Mouse (Mus musculus) heart, embryonic 14.5 days (tissue): ENCODE results near the gene Tmc1. TPM values are rescaled to one million over a fixed set of nuclear protein-coding genes. Genes with fewer than 3 reads are reported as not detected.

Source experiments
- ATAC-seq: fragments of 200-750 bp; cut with Nextera tagmentation; 2 replicates; pipeline ENCODE4 v1.8.0; 2017; ENCODE audit warnings: low read depth, moderate TSS enrichment; ENCODE audit not compliant: insufficient number of reproducible peaks, insufficient read depth, low FRiP score
- H3K27ac ChIP-seq, 2 experiments: fragments of 200-500 bp in 1 of 2; fragments of 300-500 bp in 1 of 2; sonication (generic) in 1 of 2; replicated peaks in 1 of 2; 2 replicates each; pipeline ENCODE4 v1.5.1; 2012 to 2014; ENCODE audit warnings: low read depth in 2 of 2, low read length in 2 of 2, control low read depth in 1 of 2, mild to moderate bottlenecking in 1 of 2, mixed read lengths in 1 of 2; ENCODE audit not compliant: control insufficient read depth in 1 of 2, insufficient read depth in 1 of 2
- H3K27me3 ChIP-seq: fragments of 300-500 bp; sonication (generic); 2 replicates; pipeline ENCODE4 v1.6.1; 2014; ENCODE audit warnings: mild to moderate bottlenecking, low read length, control low read depth; ENCODE audit not compliant: control insufficient read depth, insufficient read depth
- H3K36me3 ChIP-seq: fragments of 300-500 bp; sonication (generic); 2 replicates; pipeline ENCODE4 v1.6.1; 2014; ENCODE audit warnings: mild to moderate bottlenecking, control low read depth, low read length, mixed read lengths; ENCODE audit not compliant: control insufficient read depth, insufficient read depth
- H3K4me1 ChIP-seq, 2 experiments: fragments of 200-500 bp in 1 of 2; fragments of 300-500 bp in 1 of 2; sonication (generic) in 1 of 2; 2 replicates each; pipeline ENCODE4 v1.6.1; 2012 to 2014; ENCODE audit warnings: low read length in 2 of 2, control low read depth in 1 of 2, mixed read lengths in 1 of 2; ENCODE audit not compliant: control insufficient read depth in 2 of 2, insufficient read depth in 2 of 2
- H3K4me2 ChIP-seq: fragments of 300-500 bp; sonication (generic); 2 replicates; pipeline ENCODE4 v1.6.1; 2014; ENCODE audit warnings: mild to moderate bottlenecking, low read length
- H3K4me3 ChIP-seq, 2 experiments: fragments of 200-500 bp in 1 of 2; fragments of 300-500 bp in 1 of 2; sonication (generic) in 1 of 2; 2 replicates each; pipeline ENCODE4 v1.5.1; 2012 to 2014; ENCODE audit warnings: low read length in 2 of 2, mild to moderate bottlenecking in 2 of 2, control low read depth in 1 of 2, low read depth in 1 of 2, moderate library complexity in 1 of 2; ENCODE audit not compliant: control insufficient read depth in 1 of 2, insufficient read depth in 1 of 2
- H3K9ac ChIP-seq: fragments of 300-500 bp; sonication (generic); 2 replicates; pipeline ENCODE4 v1.6.1; 2014; ENCODE audit warnings: mild to moderate bottlenecking, low read length
- H3K9me3 ChIP-seq: fragments of 300-500 bp; sonication (generic); 2 replicates; pipeline ENCODE4 v1.6.1; 2016; ENCODE audit warnings: low read length, control low read depth; ENCODE audit not compliant: control insufficient read depth
- WGBS: fragments of 180-500 bp; shearing (Covaris S2); extraction: QIAGEN DNeasy Blood & Tissue Kit; methylation state at CpG from one replicate; pipeline ENCODE4 v1.1.7; 2014; 5-methylcytosine and 5-hydroxymethylcytosine counted together
- polyA plus RNA-seq: library from polyadenylated mRNA; unstranded; fragments of >200 nt; fragmentation: Nextera tagmentation; extraction: Ambion mirVana; gene quantifications from 2 replicates; pipeline ENCODE4 v1.2.1, GENCODE M21; 2014

Gene Tmc1
- polyA plus RNA-seq, 1 experiment from 2014 or later, result not detected

GRCm38 (mm10) chr19:20923336-20924211 is 30.4 kb downstream of the Tmc1 start:
- Histone ChIP-seq H3K4me3 (no peak overlapping the region), H3K36me3 (no peaks in the 10 kb centered on the region), H3K4me1 (peaks cover 2 to 10% of the 10 kb centered on the region in 2 experiments; a peak in 3 of 4 replicates), H3K9ac (no peak overlapping the region; the same call in 1 of the 2 replicates), H3K27me3 (no peaks in the 10 kb centered on the region), H3K27ac (no peak overlapping the region; a peak in 1 of 4 replicates), H3K9me3 (no peaks in the 10 kb centered on the region), H3K4me2 (peak overlapping the region; percentile 39)
- ATAC-seq, result no peak
- WGBS, result 13% methylated on average over 10 of the region's 10 CpGs

- no peaks in the 10 kb centered on the region for H3K27me3 ChIP-seq
- WGBS, result 81% methylated on average over 4 of the region's 4 CpGs
- no peak overlapping the region for H3K27ac ChIP-seq
- H3K9ac ChIP-seq, result no peak overlapping the region
- H3K4me3 ChIP-seq, result no peak overlapping the region
- no peaks in the 10 kb centered on the region for H3K36me3 ChIP-seq
- no peak overlapping the region for H3K4me2 ChIP-seq
- H3K4me1 ChIP-seq, result no peaks in the 10 kb centered on the region
- H3K9me3 ChIP-seq, result no peaks in the 10 kb centered on the region
- ATAC-seq, result no peak
These were observed 35.8 kb downstream of the Tmc1 start for GRCm38 (mm10) chr19:20918241-20918640.

GRCm38 (mm10) chr19:20915151-20915550 is 38.9 kb downstream of the Tmc1 start:
- 73% methylated on average over 2 of the region's 2 CpGs for WGBS
- Histone ChIP-seq H3K4me2 (no peak overlapping the region), H3K9me3 (no peaks in the 10 kb centered on the region), H3K9ac (no peak overlapping the region), H3K27me3 (no peaks in the 10 kb centered on the region), H3K4me3 (no peak overlapping the region), H3K4me1 (no peaks in the 10 kb centered on the region), H3K27ac (no peak overlapping the region), H3K36me3 (no peaks in the 10 kb centered on the region)
- ATAC-seq, result no peak

GRCm38 (mm10) chr19:20910356-20910755 is 43.6 kb downstream of the Tmc1 start:
- WGBS, result 76% methylated on average over 5 of the region's 5 CpGs

GRCm38 (mm10) chr19:20881205-20881604 is 72.8 kb downstream of the Tmc1 start:
- Histone ChIP-seq H3K4me2 (no peak overlapping the region), H3K27me3 (no peaks in the 10 kb centered on the region), H3K9me3 (no peaks in the 10 kb centered on the region), H3K4me1 (no peaks in the 10 kb centered on the region), H3K27ac (no peak overlapping the region), H3K36me3 (no peaks in the 10 kb centered on the region), H3K9ac (no peak overlapping the region), H3K4me3 (no peak overlapping the region)
- ATAC-seq, result no peak
- WGBS, result 59% methylated on average over 2 of the region's 2 CpGs

More at GRCm38 (mm10) chr19:20910356-20910755, 43.6 kb downstream of the Tmc1 start:
- Histone ChIP-seq H3K4me1 (no peaks in the 10 kb centered on the region), H3K4me3 (no peak overlapping the region), H3K9me3 (no peaks in the 10 kb centered on the region), H3K27ac (no peak overlapping the region), H3K27me3 (no peaks in the 10 kb centered on the region), H3K9ac (no peak overlapping the region), H3K4me2 (no peak overlapping the region), H3K36me3 (no peaks in the 10 kb centered on the region)
- no peak for ATAC-seq

GRCm38 (mm10) chr19:20875881-20876280 is 78.1 kb downstream of the Tmc1 start:
- Histone ChIP-seq H3K4me2 (no peak overlapping the region), H3K36me3 (no peaks in the 10 kb centered on the region), H3K4me1 (no peaks in the 10 kb centered on the region), H3K27ac (no peak overlapping the region), H3K9ac (no peak overlapping the region), H3K27me3 (no peaks in the 10 kb centered on the region), H3K9me3 (no peaks in the 10 kb centered on the region), H3K4me3 (no peak overlapping the region)
- ATAC-seq, result no peak
- 46% methylated on average over 4 of the region's 4 CpGs for WGBS

- WGBS, result 68% methylated on average over 4 of the region's 4 CpGs
- no peak overlapping the region for H3K4me2 ChIP-seq
- H3K36me3 ChIP-seq, result no peaks in the 10 kb centered on the region
- no peaks in the 10 kb centered on the region for H3K9me3 ChIP-seq
- H3K9ac ChIP-seq, result no peak overlapping the region
- H3K4me3 ChIP-seq, result no peak overlapping the region
- no peaks in the 10 kb centered on the region for H3K4me1 ChIP-seq
- H3K27me3 ChIP-seq, result no peaks in the 10 kb centered on the region
- ATAC-seq, result no peak
- H3K27ac ChIP-seq, result no peak overlapping the region
These were observed 92.2 kb downstream of the Tmc1 start for GRCm38 (mm10) chr19:20861779-20862178.
